Mouse (Mus musculus): ENCODE measurements around the gene Ptdss2. TPM values are rescaled to one million over a fixed set of nuclear protein-coding genes. Genes with fewer than 3 reads are reported as not detected.

The Ptdss2 gene
- total and polyA plus RNA-seq, 3 experiments: 16.9 to 44.9 TPM; not detected in 1

- Histone ChIP-seq H3K36me3 (ENCODE audit: control insufficient read depth in 1 of 2, insufficient read depth in 2 of 2, low read length in 2 of 2) (peaks cover 3 to 16% of the 10 kb centered on the region in 2 experiments; a peak in 3 of 4 replicates), H3K9me3 (replicated peaks; ENCODE audit: insufficient read depth, low read length) (no peaks in the 10 kb centered on the region), H3K4me1 (ENCODE audit: control insufficient read depth in 1 of 2, insufficient read depth in 2 of 2, low read length in 2 of 2) (peaks cover 4 to 14% of the 10 kb centered on the region in 2 experiments; a peak in 3 of 4 replicates), H3K79me2 (ENCODE audit: control insufficient read depth, insufficient read depth, low read length, poor library complexity) (peaks cover 4% of the 10 kb centered on the region), H3K27me3 (ENCODE audit: control insufficient read depth in 1 of 2, insufficient read depth in 2 of 2, low read length in 2 of 2) (no peaks in the 10 kb centered on the region), H3K9ac (ENCODE audit: control insufficient read depth, low read depth, low read length, poor library complexity, severe bottlenecking) (no peak overlapping the region), H3K4me3 (ENCODE audit: control insufficient read depth in 1 of 2, insufficient read depth in 1 of 2, low read depth in 2 of 2, low read length in 2 of 2) (no peak overlapping the region), H3K27ac (ENCODE audit: control insufficient read depth, low read depth, low read length) (no peak overlapping the region)
- no peak for DNase-seq (ENCODE audit: low read depth, low spot score)
- no peak for TF ChIP-seq SIN3A (IDR thresholded peaks at IDR 0.05; ENCODE audit: low read length)
- TF ChIP-seq POLR2A (IDR thresholded peaks at IDR 0.05; ENCODE audit: control insufficient read depth in 1 of 2, insufficient read depth in 1 of 2, low read depth in 1 of 2, low read length in 2 of 2, poor library complexity in 1 of 2): no peak
- TF ChIP-seq MXI1 (IDR thresholded peaks at IDR 0.05; ENCODE audit: low read depth, low read length): no peak
- TF ChIP-seq GABPA (IDR thresholded peaks at IDR 0.05; ENCODE audit: low read depth, low read length): no peak
- TF ChIP-seq KAT2A (conservative IDR thresholded peaks at IDR 0.05; ENCODE audit: low read depth, low read length): no peak
- TF ChIP-seq RCOR1 (IDR thresholded peaks at IDR 0.05; ENCODE audit: low read depth, low read length): no peak
- no peak for TF ChIP-seq ZC3H11A (IDR thresholded peaks at IDR 0.05; ENCODE audit: low read depth, low read length)
These were observed 42.7 kb downstream of the Ptdss2 start for GRCm38 (mm10) chr7:141164850-141165249.

DNA sequence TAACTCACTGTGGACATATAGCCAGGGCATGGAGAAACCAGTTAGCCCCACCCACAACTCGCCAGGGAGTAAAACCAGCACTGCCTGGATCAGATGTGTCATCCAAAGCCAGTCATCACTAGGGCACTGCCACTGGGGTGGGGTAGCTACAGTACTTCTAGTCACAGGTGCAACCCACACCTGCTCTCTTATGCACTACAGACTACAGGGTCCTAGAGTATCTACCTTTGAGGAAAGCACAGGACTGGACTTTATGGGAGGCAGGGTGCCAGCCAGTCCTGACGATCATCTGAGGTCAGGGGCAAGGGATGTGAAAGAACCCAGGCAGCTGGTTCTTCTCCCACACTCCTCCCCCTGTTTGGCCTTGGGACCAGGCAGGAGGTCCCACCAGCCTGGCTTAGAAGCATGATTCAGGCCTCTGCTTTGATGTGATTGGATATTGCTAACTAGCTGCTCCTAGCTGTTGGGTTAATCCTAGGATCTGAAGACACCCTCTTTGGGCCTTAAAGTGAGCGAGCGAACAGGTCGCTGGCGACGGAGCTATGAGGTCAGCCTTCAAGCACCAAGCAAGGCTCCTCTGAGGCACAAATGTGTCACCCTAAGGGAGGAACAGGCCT, 45.8 kb downstream of the Ptdss2 start:
- TF ChIP-seq NELFE (IDR thresholded peaks at IDR 0.05; ENCODE audit: low read depth, low read length) (no peak), JUND (IDR thresholded peaks at IDR 0.05; ENCODE audit: low read depth, low read length) (no peak), MXI1 (IDR thresholded peaks at IDR 0.05; ENCODE audit: low read depth, low read length) (no peak), UBTF (IDR thresholded peaks at IDR 0.05; ENCODE audit: borderline replicate concordance, insufficient read depth, low read depth, low read length) (no peak), MYC (IDR thresholded peaks at IDR 0.05; ENCODE audit: low read depth, low read length) (no peak; the same call in 1 of the 2 replicates), POLR2AphosphoS5 (IDR thresholded peaks at IDR 0.05; ENCODE audit: borderline replicate concordance, low read depth, low read length) (no peak)
- Histone ChIP-seq H3K9ac (ENCODE audit: control insufficient read depth, low read depth, low read length, poor library complexity, severe bottlenecking) (peak overlapping the region; percentile 78), H3K27me3 (ENCODE audit: control insufficient read depth in 1 of 2, insufficient read depth in 2 of 2, low read length in 2 of 2) (no peaks in the 10 kb centered on the region), H3K79me2 (ENCODE audit: control insufficient read depth, insufficient read depth, low read length, poor library complexity) (peaks cover 10% of the 10 kb centered on the region), H3K4me3 (ENCODE audit: control insufficient read depth in 1 of 2, insufficient read depth in 1 of 2, low read depth in 2 of 2, low read length in 2 of 2) (peak overlapping the region; percentile 74 to 88), H3K27ac (ENCODE audit: control insufficient read depth, low read depth, low read length) (peak overlapping the region; percentile 54), H3K36me3 (ENCODE audit: control insufficient read depth in 1 of 2, insufficient read depth in 2 of 2, low read length in 2 of 2) (peaks cover 0 to 18% of the 10 kb centered on the region in 2 experiments; a peak in 2 of 4 replicates), H3K9me3 (replicated peaks; ENCODE audit: insufficient read depth, low read length) (no peaks in the 10 kb centered on the region), H3K4me1 (ENCODE audit: control insufficient read depth in 1 of 2, insufficient read depth in 2 of 2, low read length in 2 of 2) (peaks cover 4 to 18% of the 10 kb centered on the region in 2 experiments; a peak in 3 of 4 replicates)
- DNase-seq (ENCODE audit: low read depth, low spot score): peak; percentile 65

DNA sequence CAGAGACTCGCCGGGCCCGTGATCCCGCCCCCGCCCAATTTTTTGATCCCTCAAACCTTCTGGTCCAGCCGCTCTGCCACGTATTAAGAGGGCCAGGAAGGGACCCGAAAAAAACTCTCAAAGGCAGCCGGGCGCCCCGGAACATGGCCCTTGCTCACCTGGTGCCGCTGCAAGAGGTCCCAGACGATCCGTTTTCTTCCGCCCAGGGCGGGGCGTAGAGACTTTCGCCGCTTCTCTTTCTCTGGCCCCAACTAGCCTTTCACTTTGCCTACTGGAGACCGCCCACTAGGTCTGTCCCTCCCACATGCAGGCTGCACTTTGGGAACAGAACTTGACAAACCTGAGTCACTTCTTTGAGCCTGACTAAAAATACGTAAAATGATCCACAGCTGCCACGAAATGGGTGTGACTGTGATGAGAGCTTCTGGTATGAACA, 46.4 kb downstream of the Ptdss2 start:
- peak overlapping the region; percentile 54 for H3K27ac ChIP-seq (ENCODE audit: control insufficient read depth, low read depth, low read length)
- H3K36me3 ChIP-seq (ENCODE audit: control insufficient read depth in 1 of 2, insufficient read depth in 2 of 2, low read length in 2 of 2): peaks cover 0 to 18% of the 10 kb centered on the region in 2 experiments; a peak in 2 of 4 replicates
- DNase-seq (ENCODE audit: low read depth, low spot score): peak; percentile 90
- H3K9me3 ChIP-seq (replicated peaks; ENCODE audit: insufficient read depth, low read length): no peaks in the 10 kb centered on the region
- no peaks in the 10 kb centered on the region for H3K27me3 ChIP-seq (ENCODE audit: control insufficient read depth in 1 of 2, insufficient read depth in 2 of 2, low read length in 2 of 2)
- H3K4me3 ChIP-seq (ENCODE audit: control insufficient read depth in 1 of 2, insufficient read depth in 1 of 2, low read depth in 2 of 2, low read length in 2 of 2): peak overlapping the region; percentile 74 to 88
- peaks cover 10% of the 10 kb centered on the region for H3K79me2 ChIP-seq (ENCODE audit: control insufficient read depth, insufficient read depth, low read length, poor library complexity)
- peak overlapping the region; percentile 78 for H3K9ac ChIP-seq (ENCODE audit: control insufficient read depth, low read depth, low read length, poor library complexity, severe bottlenecking)
- H3K4me1 ChIP-seq (ENCODE audit: control insufficient read depth in 1 of 2, insufficient read depth in 2 of 2, low read length in 2 of 2): peaks cover 8 to 21% of the 10 kb centered on the region in 2 experiments
- no peak for TF ChIP-seq HCFC1 (IDR thresholded peaks at IDR 0.05; ENCODE audit: low read depth, low read length)
- TF ChIP-seq ETS1 (IDR thresholded peaks at IDR 0.05; ENCODE audit: low read depth, low read length): 0 out of 2 replicates have a peak, but pooled peaks have one; percentile 35
- 0 out of 2 replicates have a peak, but pooled peaks have one; percentile 60 for TF ChIP-seq ZMIZ1 (IDR thresholded peaks at IDR 0.05; ENCODE audit: low read depth, low read length)
- peak; percentile 71; the same call in 1 of the 2 replicates for TF ChIP-seq MYC (IDR thresholded peaks at IDR 0.05; ENCODE audit: low read depth, low read length)
- TF ChIP-seq TAL1 (IDR thresholded peaks at IDR 0.05; ENCODE audit: low read length): no peak
- 0 out of 2 replicates have a peak, but pooled peaks have one; percentile 27 for TF ChIP-seq MAZ (IDR thresholded peaks at IDR 0.05; ENCODE audit: low read depth, low read length)
- TF ChIP-seq MAX (IDR thresholded peaks at IDR 0.05; ENCODE audit: low read length): peak; percentile 30; the same call in 1 of the 2 replicates
- TF ChIP-seq POLR2AphosphoS5 (IDR thresholded peaks at IDR 0.05; ENCODE audit: borderline replicate concordance, low read depth, low read length): no peak
- peak; percentile 68 for TF ChIP-seq NELFE (IDR thresholded peaks at IDR 0.05; ENCODE audit: low read depth, low read length)
- no peak for TF ChIP-seq USF1 (IDR thresholded peaks at IDR 0.05; ENCODE audit: low read depth, low read length)
- no peak for TF ChIP-seq JUND (IDR thresholded peaks at IDR 0.05; ENCODE audit: low read depth, low read length)
- peak; percentile 80 for TF ChIP-seq SIN3A (IDR thresholded peaks at IDR 0.05; ENCODE audit: low read length)
- TF ChIP-seq SMC3 (IDR thresholded peaks at IDR 0.05; ENCODE audit: low read depth, low read length): no peak
- 0 out of 2 replicates have a peak, but pooled peaks have one; percentile 48 for TF ChIP-seq ELF1 (IDR thresholded peaks at IDR 0.05; ENCODE audit: low read depth, low read length)
- TF ChIP-seq KAT2A (conservative IDR thresholded peaks at IDR 0.05; ENCODE audit: low read depth, low read length): no peak; the same call in 1 of the 2 replicates
- 0 out of 2 replicates have a peak, but pooled peaks have one; percentile 28 for TF ChIP-seq TCF12 (IDR thresholded peaks at IDR 0.05; ENCODE audit: low read depth, low read length)

All from MEL (cell line).